8 mouse cellular contexts compared by ENCODE assay signal in the genomic region with DNA sequence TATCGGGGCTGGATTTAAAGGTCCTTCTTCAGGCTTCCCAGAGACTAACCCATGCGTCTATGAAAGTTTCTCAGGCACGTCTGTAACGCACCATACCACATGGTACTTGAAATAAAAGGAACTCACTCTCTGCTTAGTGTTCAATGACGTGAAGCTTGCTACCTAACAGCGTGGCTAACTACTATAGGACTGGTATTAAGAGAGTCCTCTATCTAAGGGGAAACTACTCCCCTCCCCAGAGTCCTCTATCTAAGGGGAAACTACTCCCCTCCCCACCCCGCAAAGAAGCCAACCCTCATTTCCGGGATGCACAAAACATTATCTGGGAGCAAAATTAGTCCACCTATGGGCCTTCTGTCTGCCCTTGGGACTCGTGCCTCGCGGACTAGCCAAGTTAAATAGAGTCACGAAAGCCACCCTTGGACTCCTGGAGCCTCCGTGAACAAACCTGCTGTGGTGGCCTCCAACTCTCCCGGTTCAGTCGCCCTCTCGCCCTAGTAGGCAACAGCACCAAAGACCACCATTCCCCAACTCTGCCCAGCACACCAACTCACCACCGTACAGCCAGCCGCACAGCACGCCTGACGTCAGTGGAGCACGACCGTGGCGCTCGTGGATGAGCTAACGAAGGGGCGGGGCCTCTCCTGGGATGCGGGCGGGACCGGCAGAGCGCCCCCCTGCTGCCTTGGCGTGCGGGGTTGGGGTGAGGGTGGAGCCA. TPM values are rescaled to one million over a fixed set of nuclear protein-coding genes. Genes with fewer than 3 reads are reported as not detected.
DNase-seq lines count a peak whose midpoint lies in the region; ATAC-seq lines count a peak whose summit lies in the region.

A gene (minus strand): TSS at position 599 of the 718 bp plus-strand sequence.

- 2% methylated on average over 32 of the region's 32 CpGs for WGBS in hindbrain, embryonic 15.5 days

- H3K9ac ChIP-seq in hindbrain, embryonic 15.5 days: peak within 1 kb of the TSS; percentile 67

- H3K27ac ChIP-seq in hindbrain, embryonic 15.5 days (replicated peaks): peak within 1 kb of the TSS; percentile 67

- peak within 1 kb of the TSS; percentile 85 for H3K4me2 ChIP-seq in hindbrain, embryonic 15.5 days

- H3K27me3 ChIP-seq in hindbrain, embryonic 15.5 days: no peaks in the 10 kb centered on the region

- H3K4me3 ChIP-seq in hindbrain, embryonic 15.5 days: peak within 1 kb of the TSS; percentile 89

- H3K4me1 ChIP-seq in hindbrain, embryonic 15.5 days (replicated peaks): peaks cover 21% of the 10 kb centered on the region

- no peaks in the 10 kb centered on the region for H3K9me3 ChIP-seq in hindbrain, embryonic 15.5 days

- peak; percentile 95 for ATAC-seq in hindbrain, embryonic 15.5 days (ENCODE audit: low FRiP score, low read depth)

- peaks cover 7% of the 10 kb centered on the region; the same call in 1 of the 2 replicates for H3K36me3 ChIP-seq in hindbrain, embryonic 15.5 days

- DNase-seq in R1 (ENCODE audit: low read depth, low spot score): peak; percentile 96
- DNase-seq in cerebellum, postnatal 25 days: peak; percentile 98 to 99
- peak; percentile 97 to 98 for DNase-seq in frontal cortex, postnatal 36 days (ENCODE audit: low spot score in 2 of 2)
- peak; percentile 94 for DNase-seq in left cerebral cortex, adult 11 months (ENCODE audit: low spot score)
- DNase-seq in lung, postnatal 4 days: peak; percentile 97 to 99
- DNase-seq in retina, postnatal 7 days (ENCODE audit: low read depth, low spot score): peak; percentile 89
- DNase-seq in urinary bladder, adult 2 months (ENCODE audit: low spot score): peak; percentile 94

RNA-seq across cellular contexts. Expression of the gene that starts here (rescaled TPM):
- 88.8 and 94.1 TPM in 2 replicates for polyA plus RNA-seq in hindbrain, embryonic 15.5 days (2015; fragmentation: Nextera tagmentation; extraction: Ambion mirVana)
- polyA plus RNA-seq in urinary bladder, adult 2 months (2012; rRNA removed): 98.1 and 141 TPM in 2 replicates

Comparison
In these comparisons a context has a peak if more than half of its experiments do, and no peak if none do; other contexts are left out.
1. Peak in every context shown above with its lines: DNase-seq, ATAC-seq, H3K4me3 ChIP-seq and H3K27ac ChIP-seq.